Mouse (Mus musculus): ENCODE results near the gene Kif26a. TPM values are rescaled to one million over a fixed set of nuclear protein-coding genes. Genes with fewer than 3 reads are reported as not detected.

Gene Kif26a
- polyA plus RNA-seq, 1 experiment from 2014 or later, result 0.89 TPM

GRCm38 (mm10) chr12:112112686-112113396 lies 33.2 kb upstream of the Kif26a start:
- 0 out of 2 replicates have a peak overlapping the region, but pooled peaks have one; percentile 1 for H3K4me2 ChIP-seq (replicated peaks; ENCODE audit: low read depth)
- H3K27ac ChIP-seq (ENCODE audit: low read depth, low read length), result no peak overlapping the region
- H3K27me3 ChIP-seq (replicated peaks; ENCODE audit: control insufficient read depth, insufficient read depth, low read length), result no peaks in the 10 kb centered on the region
- peaks cover 8% of the 10 kb centered on the region; the same call in 1 of the 2 replicates for H3K36me3 ChIP-seq (ENCODE audit: control insufficient read depth, insufficient read depth)
- 0 out of 2 replicates have a peak, but pooled peaks cover 7% of the 10 kb centered on the region for H3K4me1 ChIP-seq (replicated peaks; ENCODE audit: control insufficient read depth, insufficient read depth, low read length)
- no peak overlapping the region for H3K9ac ChIP-seq (ENCODE audit: low read depth, low read length)
- 17% methylated on average over 13 of the region's 13 CpGs for WGBS
- peak; percentile 47 for ATAC-seq
- H3K4me3 ChIP-seq (ENCODE audit: low read depth, low read length), result no peak overlapping the region
- no peak for TF ChIP-seq CTCF (IDR thresholded peaks at IDR 0.05; ENCODE audit: low read depth)
- H3K9me3 ChIP-seq (ENCODE audit: control insufficient read depth), result no peaks in the 10 kb centered on the region

GRCm38 (mm10) chr12:112113710-112114109 lies 32.3 kb upstream of the Kif26a start:
- peaks cover 8% of the 10 kb centered on the region; the same call in 1 of the 2 replicates for H3K36me3 ChIP-seq (ENCODE audit: control insufficient read depth, insufficient read depth)
- TF ChIP-seq CTCF (IDR thresholded peaks at IDR 0.05; ENCODE audit: low read depth), result peak; percentile 99
- WGBS, result 15% methylated on average over 7 of the region's 7 CpGs
- H3K9me3 ChIP-seq (ENCODE audit: control insufficient read depth), result no peaks in the 10 kb centered on the region
- H3K4me2 ChIP-seq (replicated peaks; ENCODE audit: low read depth), result no peak overlapping the region
- 0 out of 2 replicates have a peak, but pooled peaks have one; percentile 7 for ATAC-seq
- H3K27ac ChIP-seq (ENCODE audit: low read depth, low read length), result no peak overlapping the region
- H3K4me1 ChIP-seq (replicated peaks; ENCODE audit: control insufficient read depth, insufficient read depth, low read length), result 0 out of 2 replicates have a peak, but pooled peaks cover 7% of the 10 kb centered on the region
- H3K27me3 ChIP-seq (replicated peaks; ENCODE audit: control insufficient read depth, insufficient read depth, low read length), result no peaks in the 10 kb centered on the region
- no peak overlapping the region for H3K4me3 ChIP-seq (ENCODE audit: low read depth, low read length)
- no peak overlapping the region for H3K9ac ChIP-seq (ENCODE audit: low read depth, low read length)

- H3K4me1 ChIP-seq (replicated peaks; ENCODE audit: control insufficient read depth, insufficient read depth, low read length), result 0 out of 2 replicates have a peak, but pooled peaks cover 7% of the 10 kb centered on the region
- H3K27me3 ChIP-seq (replicated peaks; ENCODE audit: control insufficient read depth, insufficient read depth, low read length), result no peaks in the 10 kb centered on the region
- ATAC-seq, result no peak
- H3K4me2 ChIP-seq (replicated peaks; ENCODE audit: low read depth), result no peak overlapping the region
- H3K9ac ChIP-seq (ENCODE audit: low read depth, low read length), result no peak overlapping the region
- no peak overlapping the region for H3K4me3 ChIP-seq (ENCODE audit: low read depth, low read length)
- peaks cover 24% of the 10 kb centered on the region; the same call in 1 of the 2 replicates for H3K36me3 ChIP-seq (ENCODE audit: control insufficient read depth, insufficient read depth)
- WGBS, result 73% methylated on average over 5 of the region's 5 CpGs
- H3K9me3 ChIP-seq (ENCODE audit: control insufficient read depth), result no peaks in the 10 kb centered on the region
- no peak overlapping the region for H3K27ac ChIP-seq (ENCODE audit: low read depth, low read length)
- no peak for TF ChIP-seq CTCF (IDR thresholded peaks at IDR 0.05; ENCODE audit: low read depth)
Measured at GRCm38 (mm10) chr12:112117006-112117405, 29.0 kb upstream of the Kif26a start.

GRCm38 (mm10) chr12:112117649-112118048 lies 28.4 kb upstream of the Kif26a start:
- no peak for TF ChIP-seq CTCF (IDR thresholded peaks at IDR 0.05; ENCODE audit: low read depth)
- WGBS, result 34% methylated on average over 7 of the region's 7 CpGs
- no peak overlapping the region for H3K27ac ChIP-seq (ENCODE audit: low read depth, low read length)
- H3K27me3 ChIP-seq (replicated peaks; ENCODE audit: control insufficient read depth, insufficient read depth, low read length), result no peaks in the 10 kb centered on the region
- peaks cover 24% of the 10 kb centered on the region; the same call in 1 of the 2 replicates for H3K36me3 ChIP-seq (ENCODE audit: control insufficient read depth, insufficient read depth)
- ATAC-seq, result peak; percentile 71
- no peaks in the 10 kb centered on the region for H3K9me3 ChIP-seq (ENCODE audit: control insufficient read depth)
- no peak overlapping the region for H3K9ac ChIP-seq (ENCODE audit: low read depth, low read length)
- H3K4me2 ChIP-seq (replicated peaks; ENCODE audit: low read depth), result no peak overlapping the region
- no peak overlapping the region for H3K4me3 ChIP-seq (ENCODE audit: low read depth, low read length)
- H3K4me1 ChIP-seq (replicated peaks; ENCODE audit: control insufficient read depth, insufficient read depth, low read length), result 0 out of 2 replicates have a peak, but pooled peaks cover 7% of the 10 kb centered on the region

GRCm38 (mm10) chr12:112121188-112121587 lies 24.8 kb upstream of the Kif26a start:
- H3K4me2 ChIP-seq (replicated peaks; ENCODE audit: low read depth), result no peak overlapping the region
- H3K27me3 ChIP-seq (replicated peaks; ENCODE audit: control insufficient read depth, insufficient read depth, low read length), result no peaks in the 10 kb centered on the region
- H3K4me3 ChIP-seq (ENCODE audit: low read depth, low read length), result no peak overlapping the region
- no peak overlapping the region for H3K27ac ChIP-seq (ENCODE audit: low read depth, low read length)
- H3K36me3 ChIP-seq (ENCODE audit: control insufficient read depth, insufficient read depth), result peaks cover 16% of the 10 kb centered on the region; the same call in 1 of the 2 replicates
- 0 out of 2 replicates have a peak, but pooled peaks cover 4% of the 10 kb centered on the region for H3K4me1 ChIP-seq (replicated peaks; ENCODE audit: control insufficient read depth, insufficient read depth, low read length)
- H3K9me3 ChIP-seq (ENCODE audit: control insufficient read depth), result no peaks in the 10 kb centered on the region
- ATAC-seq, result no peak
- 80% methylated on average over 3 of the region's 3 CpGs for WGBS
- no peak for TF ChIP-seq CTCF (IDR thresholded peaks at IDR 0.05; ENCODE audit: low read depth)
- H3K9ac ChIP-seq (ENCODE audit: low read depth, low read length), result no peak overlapping the region

GRCm38 (mm10) chr12:112125903-112126302 lies 20.1 kb upstream of the Kif26a start:
- WGBS, result 45% methylated on average over 14 of the region's 14 CpGs
- H3K9me3 ChIP-seq (ENCODE audit: control insufficient read depth), result no peaks in the 10 kb centered on the region
- H3K9ac ChIP-seq (ENCODE audit: low read depth, low read length), result no peak overlapping the region
- no peak overlapping the region for H3K4me3 ChIP-seq (ENCODE audit: low read depth, low read length)
- ATAC-seq, result peak; percentile 71
- peak overlapping the region; percentile 78 for H3K27ac ChIP-seq (ENCODE audit: low read depth, low read length)
- H3K36me3 ChIP-seq (ENCODE audit: control insufficient read depth, insufficient read depth), result 0 out of 2 replicates have a peak, but pooled peaks cover 8% of the 10 kb centered on the region
- no peaks in the 10 kb centered on the region for H3K27me3 ChIP-seq (replicated peaks; ENCODE audit: control insufficient read depth, insufficient read depth, low read length)
- no peak for TF ChIP-seq CTCF (IDR thresholded peaks at IDR 0.05; ENCODE audit: low read depth)
- peaks cover 16% of the 10 kb centered on the region; the same call in 1 of the 2 replicates for H3K4me1 ChIP-seq (replicated peaks; ENCODE audit: control insufficient read depth, insufficient read depth, low read length)
- no peak overlapping the region for H3K4me2 ChIP-seq (replicated peaks; ENCODE audit: low read depth)

Measured in intestine, postnatal 0 days (tissue).